Mouse (Mus musculus) olfactory bulb, adult 2 months (tissue): ENCODE data around the gene Zfp771.
A peak's percentile ranks its signal among the peaks of the same experiment; 100 is the strongest.

Experiments
- CTCF ChIP-seq: fragments of 200-500 bp; IDR thresholded peaks from 2 replicates; pipeline ENCODE4 v1.5.1; 2012; ENCODE audit warnings: low read depth, mild to moderate bottlenecking, low read length, moderate library complexity; ENCODE audit not compliant: insufficient read depth
- POLR2A ChIP-seq: fragments of 200-500 bp; IDR thresholded peaks from 2 replicates; pipeline ENCODE4 v1.6.1; 2012; ENCODE audit warnings: mild to moderate bottlenecking, low read depth, low read length, moderate library complexity; ENCODE audit not compliant: insufficient read depth

DNA sequence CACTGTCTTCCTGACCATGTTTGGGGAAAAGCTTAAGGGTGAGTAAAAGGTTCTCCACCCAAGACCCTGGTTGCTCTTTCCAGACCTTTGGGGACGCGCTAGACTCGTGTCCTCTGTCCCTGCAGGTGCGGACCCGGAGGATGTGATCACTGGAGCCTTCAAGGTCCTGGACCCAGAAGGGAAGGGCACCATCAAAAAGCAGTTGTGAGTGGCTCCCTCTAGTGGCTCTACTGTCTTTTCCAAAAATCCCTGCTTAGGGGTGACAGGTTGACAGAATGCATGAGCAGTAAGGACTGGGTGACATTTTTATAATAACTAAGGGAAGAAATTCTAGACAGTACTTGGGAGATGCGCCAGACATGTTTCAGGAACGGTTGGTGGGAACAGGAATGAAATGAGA lies 30.6 kb upstream of the Zfp771 start:
- TF ChIP-seq CTCF (0 out of 2 replicates have a peak, but pooled peaks have one; percentile 24), POLR2A (no peak)
